Mouse (Mus musculus): ENCODE measurements around the gene Cpxm1.

Gene Cpxm1

DNA sequence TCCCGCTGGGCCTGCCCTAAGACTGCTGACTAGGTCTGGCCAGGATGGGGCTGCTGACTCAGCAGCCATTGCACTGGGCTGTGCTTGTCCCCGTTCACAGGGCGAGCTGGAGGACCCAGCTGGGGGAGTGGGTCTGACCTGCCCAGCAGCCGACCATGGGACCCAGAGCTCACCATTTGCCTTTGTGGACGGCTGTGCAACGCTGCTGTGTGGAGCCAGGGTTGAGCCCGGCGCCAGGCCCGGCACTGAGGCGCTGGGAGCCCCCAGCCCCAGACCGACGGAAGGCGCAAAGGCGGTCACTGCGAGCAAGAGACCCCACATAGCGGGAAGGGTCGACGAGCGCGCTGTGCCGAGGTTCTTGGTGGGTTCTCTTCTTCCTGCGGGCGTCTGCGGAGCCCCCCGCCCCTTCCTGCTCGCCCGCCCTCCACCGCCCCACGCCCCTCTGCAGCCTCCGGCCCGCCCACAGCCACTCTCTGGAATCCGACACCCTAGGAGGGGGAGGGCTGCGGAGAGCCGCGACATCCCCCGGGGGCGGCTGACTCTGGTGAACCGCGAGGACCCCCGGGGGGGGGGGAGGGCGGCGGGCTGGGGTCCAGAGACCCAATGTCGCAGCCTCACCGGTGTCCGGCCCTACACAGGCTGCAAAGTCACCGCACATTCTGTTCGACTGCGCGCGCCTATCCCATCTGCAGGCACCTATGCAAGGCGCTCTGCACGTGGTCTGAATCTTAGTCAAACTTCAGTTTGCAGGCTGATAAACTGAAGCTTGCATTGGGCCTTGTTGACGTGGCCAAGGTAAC is at the start of gene Cpxm1:
Cpxm1 (minus strand) TSS at position 389 of the 800 bp plus-strand sequence.
- in situ Hi-C loops (cut with MboI, MseI) = no loop called here

GRCm38 (mm10) chr2:130442162-130442561 is 44.8 kb upstream of the Cpxm1 start:
- in situ Hi-C loops (cut with MboI, MseI) = no loop called here

GRCm38 (mm10) chr2:130439840-130440480 is 42.6 kb upstream of the Cpxm1 start:
- in situ Hi-C loops (cut with MboI, MseI) = no loop called here

- in situ Hi-C loops (cut with MboI, MseI) = no loop called here
These were observed 41.5 kb upstream of the Cpxm1 start for GRCm38 (mm10) chr2:130438861-130439260.

- in situ Hi-C loops (cut with MboI, MseI) = no loop called here
These were observed 39.4 kb upstream of the Cpxm1 start for GRCm38 (mm10) chr2:130436769-130437168.

DNA sequence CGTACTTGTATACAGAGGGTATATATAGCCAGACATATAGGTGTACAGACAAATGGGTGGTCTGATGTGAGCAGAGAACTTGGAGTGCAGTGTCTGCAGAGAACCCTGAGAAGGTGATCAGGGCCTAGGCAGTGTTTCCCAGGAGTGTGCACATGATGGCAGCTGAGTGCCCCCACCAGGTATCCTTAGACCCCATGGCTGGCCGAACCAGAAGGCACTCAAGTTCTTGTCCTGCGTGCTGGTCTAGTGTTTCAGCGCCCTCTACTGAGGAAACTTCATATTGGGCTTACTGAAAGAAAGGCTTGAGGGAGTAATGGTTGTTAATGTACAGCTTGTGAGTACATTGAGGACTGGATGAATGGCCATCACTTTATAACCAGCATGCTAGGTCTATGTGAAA is 35.8 kb upstream of the Cpxm1 start:
- in situ Hi-C loops (cut with MboI, MseI) = no loop called here

DNA sequence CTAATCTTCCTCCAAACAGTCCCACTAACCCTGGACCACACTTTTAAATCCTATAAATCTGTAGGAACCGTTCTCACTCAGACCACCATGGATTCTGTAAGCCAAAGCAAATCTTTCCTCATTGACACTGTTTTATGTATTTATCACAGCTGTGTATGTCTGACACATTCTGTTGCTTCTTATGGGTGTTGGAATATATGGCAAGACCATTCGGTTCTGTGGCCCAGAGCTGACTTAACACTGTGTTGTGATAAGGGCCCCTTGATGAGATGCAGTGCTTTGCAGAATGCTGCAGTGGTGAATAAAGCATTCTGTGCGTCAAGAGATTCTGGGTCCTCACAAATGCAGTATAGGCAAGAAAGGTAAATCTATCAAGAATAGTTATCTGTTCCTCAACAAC is 34.8 kb upstream of the Cpxm1 start:
- in situ Hi-C loops (cut with MboI, MseI) = no loop called here

DNA sequence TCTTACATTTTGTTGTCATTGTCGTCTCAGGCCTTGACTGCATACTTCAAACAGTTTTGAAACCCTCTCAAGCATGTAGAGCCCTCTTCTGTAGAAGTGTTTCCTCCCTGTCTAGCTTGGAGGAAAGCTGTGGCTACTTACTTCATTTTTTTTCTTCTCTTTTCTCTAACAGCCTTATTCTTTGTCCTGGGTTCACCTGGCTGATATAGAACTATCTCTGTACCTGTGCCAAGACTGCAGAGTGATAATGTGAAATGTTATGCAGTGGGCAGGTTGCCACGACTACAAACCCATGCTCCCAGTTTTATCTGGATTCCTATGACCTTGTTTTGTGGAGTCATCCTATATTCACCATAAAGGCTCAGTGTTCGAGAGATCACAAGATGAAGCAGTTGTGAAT is 33.1 kb upstream of the Cpxm1 start:
- in situ Hi-C loops (cut with MboI, MseI) = no loop called here

DNA sequence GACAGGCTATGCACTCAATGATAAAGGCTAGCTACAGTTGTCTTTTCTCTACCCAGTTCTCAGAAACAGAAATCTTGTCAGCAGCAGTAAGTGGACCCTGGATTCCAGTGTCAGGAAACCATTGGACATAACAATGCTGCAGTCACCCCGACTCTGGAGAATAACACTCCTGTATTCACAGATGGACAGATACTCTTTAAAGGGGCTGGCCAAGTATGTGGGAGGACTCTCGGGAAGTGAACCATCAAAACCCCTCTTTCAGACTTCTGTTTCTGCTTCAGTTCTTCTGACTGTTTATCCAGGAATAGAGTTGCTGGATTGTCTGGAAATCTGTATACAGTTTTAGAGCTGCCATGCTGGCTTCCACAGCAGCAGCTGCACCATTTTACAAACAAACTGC is 32.5 kb upstream of the Cpxm1 start:
- in situ Hi-C loops (cut with MboI, MseI) = loop anchor here (10.0 kb wide), 1 partner anchor 255 kb away; the partner anchor contains the start of gene Snrpb

DNA sequence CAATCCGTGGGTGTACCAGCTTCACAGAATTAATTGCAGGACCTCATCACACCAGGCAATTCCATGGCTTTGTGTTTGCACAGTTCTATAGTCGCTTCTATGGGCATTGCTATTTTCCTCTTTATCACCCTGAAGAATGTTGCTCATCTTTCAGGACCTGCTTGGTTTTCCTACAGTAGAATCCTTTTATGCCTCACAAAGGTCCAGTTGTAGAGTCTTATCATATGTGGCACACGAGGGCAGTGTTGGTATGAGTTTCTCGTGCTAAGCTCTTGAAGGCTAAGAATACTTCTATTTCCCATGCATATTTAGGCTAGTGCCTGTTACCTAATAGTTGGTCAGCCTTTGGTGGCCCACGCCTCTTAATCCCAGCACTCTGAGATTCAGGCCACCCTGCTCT is 27.7 kb upstream of the Cpxm1 start:
- in situ Hi-C loops (cut with MboI, MseI) = loop anchor here (10.0 kb wide), 1 partner anchor 250 kb away; the partner anchor contains the start of gene Snrpb

- in situ Hi-C loops (cut with MboI, MseI) = loop anchor here (5.0 to 10.0 kb wide), 2 partner anchors 142 to 249 kb away; partner anchors contain the start of genes Idh3b and Snrpb
These were observed 26.9 kb upstream of the Cpxm1 start, which contains the start of the genes Vps16 and Pced1a for GRCm38 (mm10) chr2:130424126-130424853. Vps16 (plus strand) TSS chr2:130424339. Pced1a (minus strand) TSS chr2:130424701.

GRCm38 (mm10) chr2:130423397-130424125 is 26.2 kb upstream of the Cpxm1 start:
- in situ Hi-C loops (cut with MboI, MseI) = loop anchor here (5.0 to 10.0 kb wide), 2 partner anchors 141 to 249 kb away; partner anchors contain the start of genes Idh3b and Snrpb

DNA sequence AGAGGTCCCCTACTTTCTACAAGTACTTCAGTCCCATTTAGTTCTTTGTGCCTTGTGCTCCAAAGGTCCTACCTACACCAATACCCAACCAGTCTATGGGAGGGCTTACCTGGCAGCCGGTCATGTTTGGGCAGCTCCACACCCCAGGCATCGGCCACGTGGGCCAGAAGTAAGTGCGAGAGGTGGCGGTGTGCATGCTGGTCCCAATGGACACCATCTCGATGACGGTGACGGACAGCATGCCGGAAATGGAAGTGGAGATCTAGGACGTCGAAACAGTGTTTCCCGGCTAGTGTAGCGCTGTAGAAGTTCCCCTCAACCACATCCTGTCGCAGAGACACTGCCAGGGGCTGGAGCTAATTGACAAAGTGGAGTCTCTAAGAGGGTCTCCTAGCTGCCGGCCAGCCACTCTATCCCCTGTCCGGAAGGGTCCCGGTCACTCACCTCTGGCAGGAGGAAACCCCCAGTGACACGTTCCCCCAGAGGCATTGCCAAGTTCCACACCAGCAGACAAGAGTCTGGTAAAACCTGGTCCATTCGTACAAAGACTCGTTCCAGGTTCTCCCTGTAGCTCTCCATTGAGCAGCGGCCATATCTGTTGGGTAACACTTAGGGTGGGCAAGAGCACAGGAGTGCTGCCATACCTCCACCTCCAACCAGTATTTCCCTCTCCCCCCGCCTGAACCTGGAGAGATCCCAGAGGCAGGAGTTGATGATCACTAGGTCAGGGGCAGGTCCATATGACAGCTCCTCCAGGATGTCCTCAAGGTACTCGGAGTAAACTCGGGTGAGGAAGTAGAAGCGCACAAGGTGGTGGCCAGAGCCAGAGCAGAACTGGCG is 24.6 kb upstream of the Cpxm1 start:
- in situ Hi-C loops (cut with MboI, MseI) = loop anchor here (5.0 to 10.0 kb wide), 2 partner anchors 140 to 247 kb away; partner anchors contain the start of genes Idh3b and Snrpb

GRCm38 (mm10) chr2:130414094-130414856 is 16.9 kb upstream of the Cpxm1 start:
- in situ Hi-C loops (cut with MboI, MseI) = no loop called here

DNA sequence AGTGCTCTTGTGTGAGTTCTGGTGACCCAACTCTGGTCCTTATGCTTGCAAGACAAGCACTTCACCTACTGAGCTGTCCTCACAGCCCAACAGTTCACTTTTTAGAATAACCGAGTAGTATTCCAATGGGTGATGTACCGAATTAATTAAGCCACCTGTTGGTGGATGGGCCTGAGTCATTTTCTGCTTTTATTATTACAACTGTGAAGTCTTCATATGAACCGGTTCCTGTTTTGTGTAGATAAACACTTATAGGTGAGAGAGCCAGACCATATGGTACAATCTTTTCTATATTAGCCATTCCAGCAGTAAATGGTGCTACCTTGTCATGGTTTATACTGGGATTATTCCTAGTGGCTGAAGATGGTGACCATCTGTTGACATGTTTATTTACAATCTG is 15.4 kb upstream of the Cpxm1 start:
- in situ Hi-C loops (cut with MboI, MseI) = no loop called here

DNA sequence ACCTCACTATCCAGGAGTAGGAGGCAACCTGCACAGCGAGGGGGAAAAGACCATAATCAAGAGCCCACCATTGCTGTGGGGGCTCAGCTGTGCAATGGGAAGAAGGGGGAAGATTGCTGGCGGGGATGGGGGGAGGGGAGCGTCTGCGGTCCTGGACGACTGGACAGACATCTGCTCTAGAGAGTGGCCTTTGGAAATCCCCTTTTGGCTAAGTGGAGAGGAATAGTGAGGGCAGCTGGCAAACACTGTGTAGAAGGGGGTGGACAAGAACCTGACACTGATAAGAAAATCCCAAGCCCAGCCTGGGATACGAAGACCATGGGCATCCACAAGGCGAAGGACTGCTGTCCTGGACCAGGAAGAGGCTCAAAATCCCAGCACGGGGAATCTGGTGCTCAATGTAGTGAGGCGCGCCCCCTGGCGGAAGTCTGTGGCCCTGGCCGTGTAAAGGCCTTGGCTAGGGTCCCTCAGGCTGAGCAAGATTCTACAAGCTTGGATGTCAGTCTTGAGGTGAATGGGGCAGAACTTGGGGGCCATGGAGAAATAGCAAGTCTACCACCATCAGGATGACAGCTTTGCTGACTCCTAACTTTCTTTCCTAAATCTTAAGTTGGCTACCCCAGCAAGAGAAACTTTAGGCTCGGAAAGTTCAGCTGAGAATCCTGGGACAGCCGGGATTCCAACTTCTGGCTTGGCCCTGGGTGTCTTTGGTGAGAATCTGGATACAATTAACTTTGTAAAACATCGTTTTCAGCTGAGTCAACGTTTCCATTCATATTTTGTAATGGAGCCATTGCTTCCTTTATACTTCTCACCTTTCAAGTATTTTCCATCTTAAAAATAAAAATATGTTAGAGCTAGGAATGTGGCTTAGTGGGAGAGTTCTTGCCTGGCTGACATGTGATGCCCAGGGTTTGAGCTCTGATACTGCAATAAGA is 14.5 kb upstream of the Cpxm1 start:
- in situ Hi-C loops (cut with MboI, MseI) = no loop called here

- in situ Hi-C loops (cut with MboI, MseI) = no loop called here
These were observed 10.8 kb upstream of the Cpxm1 start for GRCm38 (mm10) chr2:130408194-130408593.

DNA sequence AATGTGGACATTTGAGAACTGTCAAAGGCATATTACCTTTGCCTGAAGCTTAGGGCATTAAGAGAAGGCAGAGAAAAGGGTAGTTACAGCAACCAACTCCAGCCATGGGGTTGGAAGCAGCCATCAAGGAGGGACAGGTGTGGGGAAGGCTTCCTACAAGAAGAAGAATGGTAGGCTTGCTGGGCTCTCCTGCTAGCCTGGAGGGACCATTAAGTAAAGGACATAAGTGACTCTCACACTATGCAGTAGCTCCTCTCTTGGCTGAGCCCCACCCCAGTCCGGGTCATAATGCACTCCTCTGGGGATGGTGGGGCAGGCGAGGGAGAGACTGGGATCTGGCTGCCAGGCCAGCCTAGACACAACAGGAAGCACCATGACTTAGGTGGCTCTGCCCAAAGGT is 8.8 kb upstream of the Cpxm1 start, which contains the start of gene Tmem239:
Tmem239 (plus strand) TSS at position 301 of the 400 bp plus-strand sequence.
- in situ Hi-C loops (cut with MboI, MseI) = no loop called here

Data from T-helper 1 cell (primary cell).